Mouse (Mus musculus) hindbrain, embryonic 13.5 days (tissue): ENCODE measurements around the gene Rxra. TPM values are rescaled to one million over a fixed set of nuclear protein-coding genes. Genes with fewer than 3 reads are reported as not detected.

Experiments used
- ATAC-seq: fragments of 200-750 bp; cut with Nextera tagmentation; 2 replicates; pipeline ENCODE4 v1.8.0; 2017; ENCODE audit warnings: moderate TSS enrichment; ENCODE audit not compliant: low FRiP score
- H3K27ac ChIP-seq: fragments of 300-500 bp; sonication (generic); 2 replicates; pipeline ENCODE4 v1.5.1; 2015; ENCODE audit warnings: inconsistent platforms, mild to moderate bottlenecking, moderate library complexity
- H3K27me3 ChIP-seq: fragments of 300-500 bp; sonication (generic); 2 replicates; pipeline ENCODE4 v1.6.1; 2015; ENCODE audit warnings: mild to moderate bottlenecking, inconsistent platforms
- H3K36me3 ChIP-seq: fragments of 300-500 bp; sonication (generic); 2 replicates; pipeline ENCODE4 v1.6.1; 2015; ENCODE audit warnings: mild to moderate bottlenecking, inconsistent platforms
- H3K4me1 ChIP-seq: fragments of 300-500 bp; sonication (generic); replicated peaks from 2 replicates; pipeline ENCODE4 v1.6.1; 2015; ENCODE audit warnings: inconsistent platforms
- H3K4me2 ChIP-seq: fragments of 300-500 bp; sonication (generic); 2 replicates; pipeline ENCODE4 v1.6.1; 2015; ENCODE audit warnings: inconsistent platforms, mild to moderate bottlenecking, moderate library complexity
- H3K4me3 ChIP-seq: fragments of 300-500 bp; sonication (generic); 2 replicates; pipeline ENCODE4 v1.5.1; 2015; ENCODE audit warnings: mild to moderate bottlenecking, inconsistent platforms
- H3K9ac ChIP-seq: fragments of 300-500 bp; sonication (generic); 2 replicates; pipeline ENCODE4 v1.6.1; 2015; ENCODE audit warnings: mild to moderate bottlenecking, inconsistent platforms
- H3K9me3 ChIP-seq: fragments of 300-500 bp; sonication (generic); 2 replicates; pipeline ENCODE4 v1.6.1; 2016; ENCODE audit warnings: inconsistent platforms
- WGBS: fragments of 180-500 bp; shearing (Covaris S2); methylation state at CpG from one replicate; pipeline ENCODE4 v1.1.7; 2015; 5-methylcytosine and 5-hydroxymethylcytosine counted together
- polyA plus RNA-seq: library from polyadenylated mRNA; unstranded; fragments of >200 nt; fragmentation: Nextera tagmentation; extraction: Ambion mirVana; gene quantifications from 2 replicates; pipeline ENCODE4 v1.2.1, GENCODE M21; 2015

Gene Rxra
- polyA plus RNA-seq, 1 experiment from 2014 or later = 4.7 TPM

GRCm38 (mm10) chr2:27809897-27810296, 133.7 kb downstream of the Rxra start:
- no peak for ATAC-seq
- Histone ChIP-seq H3K36me3 (no peaks in the 10 kb centered on the region), H3K9ac (no peak overlapping the region), H3K4me1 (0 out of 2 replicates have a peak, but pooled peaks cover 7% of the 10 kb centered on the region), H3K9me3 (no peaks in the 10 kb centered on the region), H3K4me3 (no peak overlapping the region), H3K4me2 (no peak overlapping the region), H3K27me3 (no peaks in the 10 kb centered on the region), H3K27ac (no peak overlapping the region)
- 94% methylated on average over 4 of the region's 4 CpGs for WGBS

Other genes starting within 250 kb of the Rxra start
- gene Vav2, start 249.4 kb upstream of the Rxra start, polyA plus RNA-seq = 13.4 and 15.1 TPM in 2 replicates
- gene Brd3os, start 234.1 kb upstream of the Rxra start, polyA plus RNA-seq = 35.5 and 35.8 TPM in 2 replicates
- gene Brd3, start 168.8 kb upstream of the Rxra start, polyA plus RNA-seq = 130 and 133 TPM in 2 replicates
- gene Wdr5, start 161.3 kb upstream of the Rxra start, polyA plus RNA-seq = 40.7 and 42.3 TPM in 2 replicates
- gene Col5a1, start 210.0 kb downstream of the Rxra start, polyA plus RNA-seq = 15.4 and 16.3 TPM in 2 replicates